Mouse (Mus musculus) natural killer cell, adult 2 months (primary cell): Measurements from ENCODE around the gene Bdp1.

ENCODE experiments used
- DNase-seq, 2 experiments: peaks; one replicate each; pipeline ENCODE4 v3.0.0; 2022; ENCODE audit warnings: low spot score in 2 of 2

Bdp1 gene

GRCm38 (mm10) chr13:100001790-100002196 lies 102.1 kb downstream of the Bdp1 start:
- DNase-seq: peak; percentile 45 to 76

GRCm38 (mm10) chr13:99999078-99999477 lies 104.8 kb downstream of the Bdp1 start:
- no peak for DNase-seq

GRCm38 (mm10) chr13:99998099-99998498 lies 105.8 kb downstream of the Bdp1 start:
- no peak for DNase-seq

- DNase-seq: no peak
Measured at GRCm38 (mm10) chr13:99989592-99989991, 114.3 kb downstream of the Bdp1 start.

DNA sequence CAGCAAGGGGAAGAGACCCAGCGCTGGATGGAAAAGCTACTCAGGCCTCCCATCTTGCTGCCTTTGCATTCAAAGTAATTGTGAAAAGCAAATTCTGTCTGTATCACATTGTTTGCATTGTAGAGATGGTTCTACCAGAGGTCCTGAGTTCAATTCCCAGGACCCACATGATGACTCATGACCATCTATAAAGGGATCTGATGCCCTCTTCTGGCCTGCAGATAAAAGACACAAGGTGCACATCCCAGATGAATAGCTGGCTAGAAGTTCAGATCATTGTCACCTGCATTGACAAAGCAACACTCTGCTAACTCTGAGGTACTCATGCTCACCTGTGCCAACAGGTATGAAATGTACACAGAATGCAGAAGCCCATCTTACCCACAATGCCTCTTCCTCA lies 120.5 kb downstream of the Bdp1 start:
- DNase-seq: no peak

GRCm38 (mm10) chr13:99979406-99979805 lies 124.5 kb downstream of the Bdp1 start:
- DNase-seq: no peak

DNA sequence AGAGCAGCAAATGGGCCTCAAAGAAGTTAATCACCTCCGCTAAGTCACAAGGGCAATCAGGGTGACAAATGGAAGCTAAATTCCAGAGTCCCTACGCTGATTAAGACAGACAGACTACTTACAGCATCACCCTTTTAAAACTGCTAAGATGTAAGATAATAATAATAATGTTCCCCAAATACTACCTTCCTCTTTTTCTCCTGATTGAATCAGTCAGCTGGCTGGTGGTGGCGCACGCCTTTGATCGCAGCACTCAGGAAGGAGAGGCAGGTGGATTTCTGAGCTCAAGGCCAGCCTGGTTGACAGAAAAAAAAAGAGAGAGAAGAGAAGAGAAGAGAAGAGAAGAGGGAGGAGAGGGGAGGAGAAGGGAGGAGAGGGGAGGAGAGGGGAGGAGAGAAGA lies 133.8 kb downstream of the Bdp1 start:
- DNase-seq: no peak
